Mouse (Mus musculus): ENCODE results near the gene Akap13. TPM values are rescaled to one million over a fixed set of nuclear protein-coding genes. Genes with fewer than 3 reads are reported as not detected.

Akap13 gene
- polyA plus RNA-seq, 1 experiment from 2014 or later = 25.8 TPM

GRCm38 (mm10) chr7:75686827-75687164 lies 231.5 kb downstream of the Akap13 start:
- H3K9ac ChIP-seq = no peak overlapping the region
- no peak for ATAC-seq (ENCODE audit: low FRiP score, low read depth)

GRCm38 (mm10) chr7:75688144-75688543 lies 232.8 kb downstream of the Akap13 start:
- Histone ChIP-seq H3K4me2 (replicated peaks) (no peak overlapping the region), H3K27me3 (replicated peaks) (no peaks in the 10 kb centered on the region), H3K4me1 (no peaks in the 10 kb centered on the region), H3K9ac (no peak overlapping the region), H3K36me3 (peaks cover 4% of the 10 kb centered on the region; the same call in 1 of the 2 replicates), H3K27ac (no peak overlapping the region), H3K4me3 (no peak overlapping the region), H3K9me3 (no peaks in the 10 kb centered on the region)
- no peak for ATAC-seq (ENCODE audit: low FRiP score, low read depth)
- 91% methylated on average over 3 of the region's 3 CpGs for WGBS

More at GRCm38 (mm10) chr7:75686827-75687164, 231.5 kb downstream of the Akap13 start:
- Histone ChIP-seq H3K27ac (no peak overlapping the region), H3K4me2 (replicated peaks) (no peak overlapping the region), H3K4me3 (no peak overlapping the region), H3K4me1 (no peaks in the 10 kb centered on the region), H3K27me3 (replicated peaks) (no peaks in the 10 kb centered on the region), H3K36me3 (peaks cover 4% of the 10 kb centered on the region; the same call in 1 of the 2 replicates), H3K9me3 (no peaks in the 10 kb centered on the region)
- 97% methylated on average over 1 of the region's 1 CpGs for WGBS

DNA sequence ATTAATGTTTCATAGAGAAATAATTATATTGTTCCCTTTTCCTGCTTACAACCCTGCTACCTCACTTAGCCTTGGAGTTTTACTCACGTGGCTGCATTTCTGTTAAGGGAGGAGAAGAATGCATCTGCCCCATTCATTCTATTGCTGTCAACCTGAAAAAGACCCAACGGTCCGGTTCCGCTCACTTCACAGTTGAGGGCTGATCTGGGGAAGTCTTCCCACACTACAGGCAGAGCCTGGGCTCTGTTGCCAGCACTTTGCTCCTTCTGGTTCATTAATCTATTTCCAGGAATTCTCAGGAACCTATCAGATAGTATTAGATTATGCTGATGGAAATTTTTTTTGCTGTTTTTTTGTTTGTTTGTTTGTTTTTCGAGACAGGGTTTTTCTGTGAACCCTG lies 239.4 kb downstream of the Akap13 start:
- Histone ChIP-seq H3K27me3 (replicated peaks) (no peaks in the 10 kb centered on the region), H3K9ac (no peak overlapping the region), H3K4me2 (replicated peaks) (no peak overlapping the region), H3K4me3 (no peak overlapping the region), H3K27ac (no peak overlapping the region), H3K36me3 (peaks cover 8% of the 10 kb centered on the region), H3K4me1 (no peaks in the 10 kb centered on the region), H3K9me3 (no peaks in the 10 kb centered on the region)
- ATAC-seq (ENCODE audit: low FRiP score, low read depth) = no peak
- 79% methylated on average over 5 of the region's 5 CpGs for WGBS

DNA sequence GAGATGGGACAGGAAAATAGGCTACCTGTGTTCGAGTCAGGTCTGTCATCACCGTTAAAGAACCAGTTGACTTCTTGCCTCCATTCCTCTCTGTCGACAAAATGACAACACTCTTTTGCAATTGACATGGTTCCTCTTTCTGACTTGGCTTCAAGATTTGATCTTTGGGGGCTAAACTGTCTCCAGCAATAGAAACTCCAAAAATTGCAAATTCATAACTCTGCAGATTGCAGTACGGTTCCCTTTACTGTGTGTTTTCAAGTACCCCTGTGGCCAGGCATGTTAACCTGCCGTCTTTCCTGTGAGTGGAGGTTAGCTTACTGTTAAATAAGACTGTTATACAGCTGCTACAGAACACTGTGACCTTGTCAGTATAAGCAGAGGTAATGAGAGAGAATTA lies 244.5 kb downstream of the Akap13 start:
- Histone ChIP-seq H3K4me2 (replicated peaks) (no peak overlapping the region), H3K9me3 (no peaks in the 10 kb centered on the region), H3K27ac (no peak overlapping the region), H3K36me3 (peaks cover 10% of the 10 kb centered on the region), H3K9ac (no peak overlapping the region), H3K27me3 (replicated peaks) (no peaks in the 10 kb centered on the region), H3K4me3 (no peak overlapping the region), H3K4me1 (no peaks in the 10 kb centered on the region)
- WGBS = 94% methylated on average over 5 of the region's 5 CpGs
- no peak for ATAC-seq (ENCODE audit: low FRiP score, low read depth)

DNA sequence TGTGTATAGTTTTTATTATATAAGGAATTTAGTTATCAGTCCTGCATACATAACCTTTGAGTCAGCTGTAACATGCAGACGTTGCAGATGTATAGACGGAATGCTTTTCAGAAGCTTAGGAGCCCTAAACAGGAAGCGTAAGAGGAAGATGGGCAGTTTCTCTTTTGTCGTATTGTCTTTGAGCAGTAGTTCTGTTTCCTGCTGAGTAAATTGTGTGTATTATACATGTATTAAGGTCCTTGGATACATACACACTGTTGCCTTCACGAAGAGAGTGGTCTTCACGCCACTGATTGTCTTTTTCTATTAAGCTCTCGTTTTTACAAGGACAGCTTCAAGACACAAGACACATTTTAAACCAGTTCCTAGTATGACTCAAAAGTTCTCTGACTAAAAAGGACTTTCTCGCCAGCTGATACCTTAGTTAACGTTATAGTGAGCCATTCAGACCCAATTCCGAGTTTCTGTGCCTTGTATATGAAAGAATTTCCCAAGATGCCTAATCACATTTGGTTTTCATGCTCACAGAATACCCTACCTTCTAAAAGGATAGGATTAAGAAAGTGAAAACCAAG lies 245.5 kb downstream of the Akap13 start:
- H3K4me1 ChIP-seq = no peaks in the 10 kb centered on the region
- H3K27me3 ChIP-seq (replicated peaks) = no peaks in the 10 kb centered on the region
- no peak overlapping the region for H3K4me2 ChIP-seq (replicated peaks)
- WGBS = 93% methylated on average over 10 of the region's 10 CpGs
- no peak for ATAC-seq (ENCODE audit: low FRiP score, low read depth)
- no peak overlapping the region for H3K27ac ChIP-seq
- peaks cover 10% of the 10 kb centered on the region for H3K36me3 ChIP-seq
- H3K4me3 ChIP-seq = no peak overlapping the region
- H3K9me3 ChIP-seq = no peaks in the 10 kb centered on the region
- H3K9ac ChIP-seq = no peak overlapping the region

GRCm38 (mm10) chr7:75701761-75702160 lies 246.4 kb downstream of the Akap13 start:
- Histone ChIP-seq H3K9ac (no peak overlapping the region), H3K4me3 (no peak overlapping the region), H3K27me3 (replicated peaks) (no peaks in the 10 kb centered on the region), H3K27ac (no peak overlapping the region), H3K4me1 (no peaks in the 10 kb centered on the region), H3K36me3 (peaks cover 10% of the 10 kb centered on the region), H3K9me3 (no peaks in the 10 kb centered on the region), H3K4me2 (replicated peaks) (no peak overlapping the region)
- WGBS = 81% methylated on average over 7 of the region's 7 CpGs
- no peak for ATAC-seq (ENCODE audit: low FRiP score, low read depth)

DNA sequence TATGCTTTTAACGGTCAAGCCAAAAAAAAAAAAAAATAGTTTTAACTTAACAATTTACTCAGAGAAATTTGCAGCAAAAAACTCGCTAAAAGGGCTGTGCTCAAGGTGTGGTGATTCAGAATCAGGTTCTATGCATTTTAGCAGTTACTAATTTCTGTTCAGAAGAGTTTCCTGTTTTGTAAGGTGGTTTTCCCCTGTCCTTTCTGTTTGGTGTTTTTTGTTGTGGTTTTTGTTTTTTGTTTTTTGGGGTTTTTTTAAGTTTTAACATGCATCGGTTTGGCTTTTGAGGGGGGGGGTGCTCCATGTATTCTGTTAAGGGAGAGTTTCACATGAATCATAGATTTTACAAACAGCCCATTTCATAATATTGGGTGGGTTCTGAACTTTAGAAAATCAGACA lies 247.0 kb downstream of the Akap13 start:
- WGBS = 93% methylated on average over 3 of the region's 3 CpGs
- Histone ChIP-seq H3K9me3 (no peaks in the 10 kb centered on the region), H3K9ac (no peak overlapping the region), H3K36me3 (peaks cover 8% of the 10 kb centered on the region), H3K4me3 (no peak overlapping the region), H3K27me3 (replicated peaks) (no peaks in the 10 kb centered on the region), H3K27ac (no peak overlapping the region), H3K4me1 (no peaks in the 10 kb centered on the region), H3K4me2 (replicated peaks) (no peak overlapping the region)
- ATAC-seq (ENCODE audit: low FRiP score, low read depth) = no peak

- H3K4me2 ChIP-seq (replicated peaks) = no peak overlapping the region
- no peaks in the 10 kb centered on the region for H3K9me3 ChIP-seq
- no peak overlapping the region for H3K4me3 ChIP-seq
- H3K27me3 ChIP-seq (replicated peaks) = no peaks in the 10 kb centered on the region
- H3K27ac ChIP-seq = no peak overlapping the region
- H3K36me3 ChIP-seq = peaks cover 7% of the 10 kb centered on the region
- ATAC-seq (ENCODE audit: low FRiP score, low read depth) = no peak
- WGBS = 89% methylated on average over 3 of the region's 3 CpGs
- no peaks in the 10 kb centered on the region for H3K4me1 ChIP-seq
- H3K9ac ChIP-seq = no peak overlapping the region
Measured at GRCm38 (mm10) chr7:75702966-75703645, 247.8 kb downstream of the Akap13 start.

GRCm38 (mm10) chr7:75704862-75705261 lies 249.5 kb downstream of the Akap13 start:
- H3K27ac ChIP-seq = no peak overlapping the region
- WGBS = 92% methylated on average over 6 of the region's 6 CpGs
- H3K4me2 ChIP-seq (replicated peaks) = no peak overlapping the region
- no peaks in the 10 kb centered on the region for H3K9me3 ChIP-seq
- H3K36me3 ChIP-seq = peaks cover 1% of the 10 kb centered on the region; the same call in 1 of the 2 replicates
- ATAC-seq (ENCODE audit: low FRiP score, low read depth) = no peak
- no peak overlapping the region for H3K4me3 ChIP-seq
- H3K4me1 ChIP-seq = no peaks in the 10 kb centered on the region
- H3K27me3 ChIP-seq (replicated peaks) = no peaks in the 10 kb centered on the region
- H3K9ac ChIP-seq = no peak overlapping the region

DNA sequence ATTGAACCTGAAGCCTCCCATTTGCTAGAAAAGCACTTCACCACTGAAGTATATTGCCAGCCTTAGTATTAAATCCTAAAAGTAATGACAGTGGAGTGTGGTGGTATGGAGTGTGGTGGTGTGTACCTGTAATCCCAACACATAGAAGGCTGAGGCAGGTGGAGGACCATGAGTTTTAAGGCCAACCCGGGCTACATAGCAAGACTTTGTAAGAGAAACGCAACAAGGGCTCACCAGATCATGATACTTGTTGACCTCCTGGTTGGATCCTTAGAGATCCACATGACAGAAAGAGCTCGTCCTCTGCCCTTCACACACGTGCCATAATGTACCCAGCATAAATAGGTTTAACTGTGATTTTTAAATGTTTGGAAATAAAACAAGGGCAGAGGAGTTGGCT lies 254.6 kb downstream of the Akap13 start:
- ATAC-seq (ENCODE audit: low FRiP score, low read depth) = no peak
- Histone ChIP-seq H3K9ac (no peak overlapping the region), H3K36me3 (no peaks in the 10 kb centered on the region; the same call in 1 of the 2 replicates), H3K4me2 (replicated peaks) (no peak overlapping the region), H3K4me3 (no peak overlapping the region), H3K9me3 (no peaks in the 10 kb centered on the region), H3K4me1 (no peaks in the 10 kb centered on the region), H3K27me3 (replicated peaks) (no peaks in the 10 kb centered on the region), H3K27ac (no peak overlapping the region)
- 96% methylated on average over 4 of the region's 4 CpGs for WGBS

DNA sequence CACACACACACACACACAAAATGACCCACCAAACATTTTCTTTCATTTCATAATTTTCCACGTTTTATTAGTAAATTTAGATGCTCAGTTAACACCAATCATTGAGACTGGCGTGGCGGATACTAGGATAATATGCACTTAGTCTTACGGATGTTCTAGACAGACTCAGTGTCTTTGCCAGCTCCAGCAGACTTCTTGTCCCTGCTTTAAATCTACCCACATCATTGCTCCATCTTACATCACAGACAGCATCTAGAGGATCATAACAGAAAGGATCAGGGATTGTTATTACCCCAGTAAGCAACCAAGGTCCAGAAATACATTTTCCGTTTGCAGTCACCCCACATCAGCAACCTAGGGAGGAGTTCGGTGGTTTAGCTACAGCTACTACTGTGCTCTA lies 255.6 kb downstream of the Akap13 start:
- no peaks in the 10 kb centered on the region for H3K4me1 ChIP-seq
- no peak overlapping the region for H3K9ac ChIP-seq
- no peaks in the 10 kb centered on the region; the same call in 1 of the 2 replicates for H3K36me3 ChIP-seq
- H3K4me2 ChIP-seq (replicated peaks) = no peak overlapping the region
- H3K9me3 ChIP-seq = no peaks in the 10 kb centered on the region
- ATAC-seq (ENCODE audit: low FRiP score, low read depth) = no peak
- H3K27me3 ChIP-seq (replicated peaks) = no peaks in the 10 kb centered on the region
- WGBS = 94% methylated on average over 6 of the region's 6 CpGs
- no peak overlapping the region for H3K27ac ChIP-seq
- H3K4me3 ChIP-seq = no peak overlapping the region

- Histone ChIP-seq H3K9me3 (no peaks in the 10 kb centered on the region), H3K9ac (no peak overlapping the region), H3K4me1 (no peaks in the 10 kb centered on the region), H3K36me3 (no peaks in the 10 kb centered on the region), H3K27ac (no peak overlapping the region), H3K27me3 (replicated peaks) (no peaks in the 10 kb centered on the region), H3K4me3 (no peak overlapping the region), H3K4me2 (replicated peaks) (no peak overlapping the region)
- 79% methylated on average over 2 of the region's 2 CpGs for WGBS
- ATAC-seq (ENCODE audit: low FRiP score, low read depth) = no peak
Measured at GRCm38 (mm10) chr7:75711436-75711835, 256.1 kb downstream of the Akap13 start.

DNA sequence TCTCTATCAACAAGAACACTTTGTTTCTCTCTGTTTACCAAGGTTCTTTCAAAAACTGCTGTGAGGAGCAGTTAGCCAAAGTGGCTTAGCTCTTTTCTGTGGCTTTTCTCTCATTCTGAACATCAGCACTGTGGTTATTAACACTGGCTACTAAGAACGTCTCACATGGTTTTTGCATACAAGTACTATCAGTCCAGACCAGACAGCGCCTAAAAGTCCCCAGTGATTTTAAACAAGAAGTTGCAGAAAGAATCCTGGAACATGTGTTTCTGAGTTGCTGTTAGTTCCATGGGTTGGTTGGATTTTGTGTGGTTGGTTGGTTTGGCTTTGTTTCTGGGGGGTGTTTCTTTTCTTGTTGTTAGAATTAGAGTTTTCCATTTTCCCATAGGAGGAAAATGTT lies 257.5 kb downstream of the Akap13 start:
- H3K4me2 ChIP-seq (replicated peaks) = no peak overlapping the region
- no peaks in the 10 kb centered on the region for H3K36me3 ChIP-seq
- no peaks in the 10 kb centered on the region for H3K27me3 ChIP-seq (replicated peaks)
- no peak overlapping the region for H3K27ac ChIP-seq
- no peaks in the 10 kb centered on the region for H3K4me1 ChIP-seq
- H3K9ac ChIP-seq = no peak overlapping the region
- no peak overlapping the region for H3K4me3 ChIP-seq
- ATAC-seq (ENCODE audit: low FRiP score, low read depth) = no peak
- no peaks in the 10 kb centered on the region for H3K9me3 ChIP-seq
- WGBS = 62% methylated on average over 2 of the region's 2 CpGs
